Mouse (Mus musculus) hindbrain, embryonic 10.5 days (tissue): ENCODE results near the gene Tssk3. TPM values are rescaled to one million over a fixed set of nuclear protein-coding genes. Genes with fewer than 3 reads are reported as not detected.
A peak's percentile ranks its signal among the peaks of the same experiment; 100 is the strongest.
"Not testable (repeated sequence)": the region's sequence is repeated elsewhere in the genome, so short reads cannot be mapped to it uniquely, and the experiment has no call there.

Experiments used
- DNase-seq: peaks from one replicate; pipeline ENCODE4 v3.0.0-alpha.2; 2017; ENCODE audit warnings: low spot score
- H3K27ac ChIP-seq: fragments of 300-500 bp; sonication (generic); 2 replicates; pipeline ENCODE4 v1.5.1; 2016; ENCODE audit warnings: mild to moderate bottlenecking, moderate library complexity
- H3K27me3 ChIP-seq: fragments of 300-500 bp; sonication (generic); 2 replicates; pipeline ENCODE4 v1.6.1; 2016; ENCODE audit warnings: mild to moderate bottlenecking; ENCODE audit not compliant: poor library complexity, insufficient read depth, severe bottlenecking
- H3K36me3 ChIP-seq: fragments of 300-500 bp; sonication (generic); 2 replicates; pipeline ENCODE4 v1.6.1; 2016; ENCODE audit warnings: mild to moderate bottlenecking, moderate library complexity
- H3K4me1 ChIP-seq: fragments of 300-500 bp; sonication (generic); replicated peaks from 2 replicates; pipeline ENCODE4 v1.6.1; 2016; ENCODE audit warnings: mild to moderate bottlenecking
- H3K4me3 ChIP-seq: fragments of 300-500 bp; sonication (generic); 2 replicates; pipeline ENCODE4 v1.5.1; 2016; ENCODE audit warnings: mild to moderate bottlenecking, moderate library complexity
- H3K9me3 ChIP-seq: fragments of 300-500 bp; sonication (generic); 2 replicates; pipeline ENCODE4 v1.6.1; 2016; ENCODE audit warnings: mild to moderate bottlenecking, moderate library complexity
- WGBS: fragments of 180-500 bp; shearing (Covaris S2); methylation state at CpG from one replicate; pipeline ENCODE4 v1.1.7; 2016; 5-methylcytosine and 5-hydroxymethylcytosine counted together
- polyA plus RNA-seq: library from polyadenylated mRNA; unstranded; fragments of >200 nt; fragmentation: Nextera tagmentation; extraction: Ambion mirVana; gene quantifications from 2 replicates; pipeline ENCODE4 v1.2.1, GENCODE M21; 2016

Gene Tssk3
- polyA plus RNA-seq, 1 experiment from 2014 or later: not detected

DNA sequence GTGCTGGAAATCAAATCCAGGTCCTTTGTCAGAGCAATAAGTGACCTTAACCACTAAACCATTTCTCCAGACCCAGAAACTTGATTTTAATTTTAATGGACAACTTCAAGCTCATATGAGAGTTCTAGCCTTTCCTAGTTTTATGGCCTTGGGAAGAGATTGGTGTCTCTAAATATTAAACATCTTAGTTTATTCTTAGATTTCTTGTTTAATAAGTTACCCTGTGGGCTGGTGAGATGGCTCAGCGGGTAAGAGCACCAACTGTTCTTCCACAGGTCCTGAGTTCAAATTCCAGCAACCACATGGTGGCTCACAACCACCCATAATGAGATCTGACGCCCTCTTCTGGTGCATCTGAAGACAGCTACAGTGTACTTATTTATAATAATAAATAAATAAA, 33.5 kb downstream of the Tssk3 start:
- H3K9me3 ChIP-seq, H3K27ac ChIP-seq, H3K27me3 ChIP-seq, DNase-seq, H3K4me1 ChIP-seq, H3K36me3 ChIP-seq, H3K4me3 ChIP-seq: not testable (repeated sequence)
- WGBS: 78% methylated on average over 2 of the region's 2 CpGs

DNA sequence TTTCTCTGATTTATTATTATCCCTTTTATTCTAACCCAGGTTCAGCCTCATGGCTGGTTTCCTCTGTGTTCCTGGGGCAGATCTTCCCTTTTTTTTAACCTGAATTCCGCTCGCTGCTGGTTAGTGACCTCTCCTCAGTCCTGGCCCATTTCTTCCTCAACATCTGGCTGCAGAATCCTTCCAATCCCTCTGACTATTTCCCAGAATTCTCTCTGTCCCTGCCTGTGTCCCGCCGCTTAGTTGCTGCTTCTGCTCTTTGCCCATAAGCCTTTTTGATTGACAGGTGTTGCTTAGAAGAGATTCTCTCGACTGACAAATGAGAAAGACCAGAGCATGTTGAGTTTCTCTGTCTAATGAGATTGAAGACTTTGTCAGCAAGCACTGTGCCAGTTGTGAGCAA, 34.7 kb downstream of the Tssk3 start:
- whole genome bisulfite sequencing: 60% methylated on average over 5 of the region's 5 CpGs
- Histone ChIP-seq H3K9me3 (no peaks in the 10 kb centered on the region), H3K27ac (no peak overlapping the region), H3K27me3 (no peaks in the 10 kb centered on the region), H3K36me3 (no peaks in the 10 kb centered on the region), H3K4me1 (no peaks in the 10 kb centered on the region; the same call in 1 of the 2 replicates), H3K4me3 (no peak overlapping the region)
- no peak for DNase-seq

GRCm38 (mm10) chr4:129455265-129455664, 35.6 kb downstream of the Tssk3 start:
- Histone ChIP-seq H3K36me3 (no peaks in the 10 kb centered on the region), H3K27ac (no peak overlapping the region), H3K4me3 (no peak overlapping the region), H3K27me3 (no peaks in the 10 kb centered on the region), H3K4me1 (no peaks in the 10 kb centered on the region), H3K9me3 (no peaks in the 10 kb centered on the region)
- WGBS: 3% methylated on average over 5 of the region's 5 CpGs
- DNase-seq: peak; percentile 61

GRCm38 (mm10) chr4:129451471-129452169, 39.2 kb downstream of the Tssk3 start:
- 83% methylated on average over 15 of the region's 15 CpGs for WGBS
- Histone ChIP-seq H3K4me1 (no peaks in the 10 kb centered on the region), H3K27me3 (no peaks in the 10 kb centered on the region), H3K9me3 (no peaks in the 10 kb centered on the region), H3K4me3 (no peak overlapping the region), H3K36me3 (no peaks in the 10 kb centered on the region), H3K27ac (no peak overlapping the region)
- DNase-seq: no peak

GRCm38 (mm10) chr4:129450851-129451250, 40.0 kb downstream of the Tssk3 start:
- Histone ChIP-seq H3K36me3 (no peaks in the 10 kb centered on the region), H3K4me3 (no peak overlapping the region), H3K27ac (no peak overlapping the region), H3K27me3 (no peaks in the 10 kb centered on the region), H3K4me1 (no peaks in the 10 kb centered on the region), H3K9me3 (no peaks in the 10 kb centered on the region)
- no peak for DNase-seq
- WGBS: 80% methylated on average over 2 of the region's 2 CpGs

DNA sequence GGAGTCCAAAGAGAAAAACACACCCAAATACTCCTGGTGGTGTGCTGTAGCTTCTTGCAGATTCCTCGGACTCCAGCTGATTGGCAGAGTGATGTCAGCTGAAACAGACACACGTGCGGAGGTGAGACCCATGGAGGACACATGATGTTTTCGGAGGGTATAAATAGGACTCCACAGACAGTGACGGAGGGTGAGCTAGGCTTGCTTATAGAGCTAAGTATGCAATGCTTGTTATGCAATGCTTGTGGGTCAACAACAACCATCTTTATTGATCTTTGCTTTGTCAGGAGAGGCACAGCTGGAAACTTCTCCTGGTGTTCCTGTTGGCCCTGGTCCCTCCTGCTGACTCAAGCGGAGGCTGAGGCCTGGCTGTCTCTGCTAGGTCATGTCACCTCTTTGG, 42.1 kb downstream of the Tssk3 start:
- Histone ChIP-seq H3K4me3 (no peak overlapping the region), H3K4me1 (no peaks in the 10 kb centered on the region), H3K9me3 (no peaks in the 10 kb centered on the region), H3K27ac (no peak overlapping the region), H3K36me3 (no peaks in the 10 kb centered on the region), H3K27me3 (no peaks in the 10 kb centered on the region)
- DNase-seq: no peak
- WGBS: 87% methylated on average over 6 of the region's 6 CpGs

DNA sequence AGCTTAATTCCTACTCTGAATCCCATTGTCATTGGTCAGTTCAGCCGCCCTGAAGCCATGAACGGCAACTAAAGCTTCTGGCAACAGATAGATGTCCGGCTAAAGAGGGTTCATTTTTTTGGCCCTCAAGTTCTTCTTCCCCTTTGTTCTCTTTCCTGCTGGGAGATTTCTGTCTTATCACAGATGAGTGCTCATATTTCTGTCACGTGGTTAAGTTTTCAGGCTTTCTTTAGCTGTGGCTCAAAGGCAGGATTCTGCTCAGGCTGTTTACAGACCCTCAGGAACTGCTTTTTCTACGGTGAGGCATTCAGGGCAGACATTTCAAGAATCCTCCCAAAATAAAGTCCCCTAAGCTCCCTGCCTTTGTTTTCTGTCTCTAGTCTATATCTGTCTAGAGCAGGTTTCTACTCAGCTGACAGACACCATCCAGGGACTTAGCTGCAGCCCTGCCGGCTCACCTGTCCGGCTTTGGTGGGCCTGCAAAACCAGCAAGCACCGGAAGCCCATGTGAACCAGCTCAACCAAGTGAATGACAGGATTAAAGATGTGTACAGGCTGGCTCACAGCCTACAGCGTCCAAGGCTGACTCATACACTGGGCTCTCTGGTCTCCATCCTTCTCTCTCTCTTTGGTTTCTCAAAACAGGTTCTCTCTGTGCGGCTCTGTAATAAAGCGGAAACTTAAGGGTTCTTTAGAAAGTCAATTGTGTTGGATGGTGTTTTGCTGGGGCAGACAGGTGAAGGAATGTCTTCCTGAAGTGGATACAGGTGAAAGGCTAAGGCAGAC, 42.9 kb downstream of the Tssk3 start:
- Histone ChIP-seq H3K27me3 (peaks cover 3% of the 10 kb centered on the region; the same call in 1 of the 2 replicates), H3K36me3 (no peaks in the 10 kb centered on the region), H3K4me1 (no peaks in the 10 kb centered on the region), H3K9me3 (no peaks in the 10 kb centered on the region), H3K27ac (no peak overlapping the region), H3K4me3 (no peak overlapping the region)
- 86% methylated on average over 11 of the region's 11 CpGs for WGBS
- no peak for DNase-seq

- no peak overlapping the region for H3K4me3 ChIP-seq
- H3K9me3 ChIP-seq: no peaks in the 10 kb centered on the region
- H3K27me3 ChIP-seq: peaks cover 9% of the 10 kb centered on the region
- H3K36me3 ChIP-seq: no peaks in the 10 kb centered on the region
- H3K4me1 ChIP-seq: no peaks in the 10 kb centered on the region
- H3K27ac ChIP-seq: no peak overlapping the region
- WGBS: 86% methylated on average over 8 of the region's 8 CpGs
- DNase-seq: no peak
Measured at GRCm38 (mm10) chr4:129447360-129447759, 43.5 kb downstream of the Tssk3 start.

DNA sequence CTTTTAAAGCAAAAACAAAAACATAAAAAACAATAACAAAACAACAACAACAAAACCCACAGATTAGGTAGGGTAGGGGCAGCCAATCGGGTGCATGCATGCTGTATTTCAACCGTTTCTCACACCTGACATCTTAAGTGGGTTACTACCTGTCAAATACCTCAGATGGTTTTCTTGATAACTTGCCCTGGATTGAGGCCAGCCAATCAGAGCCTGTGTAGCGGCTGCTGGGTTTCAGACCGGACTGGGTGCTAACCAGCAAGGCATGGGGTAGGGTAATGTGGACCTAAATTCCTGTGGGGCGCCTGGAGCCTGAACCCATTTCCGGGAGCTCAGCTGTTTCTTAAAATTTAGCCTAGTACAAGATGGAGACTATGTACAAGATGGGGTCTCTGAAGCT, 49.7 kb downstream of the Tssk3 start:
- no peaks in the 10 kb centered on the region for H3K36me3 ChIP-seq
- no peak for DNase-seq
- H3K4me3 ChIP-seq: peak overlapping the region; percentile 58
- H3K4me1 ChIP-seq: peaks cover 14% of the 10 kb centered on the region
- 31% methylated on average over 6 of the region's 6 CpGs for WGBS
- H3K9me3 ChIP-seq: no peaks in the 10 kb centered on the region
- peaks cover 43% of the 10 kb centered on the region for H3K27me3 ChIP-seq
- no peak overlapping the region for H3K27ac ChIP-seq

DNA sequence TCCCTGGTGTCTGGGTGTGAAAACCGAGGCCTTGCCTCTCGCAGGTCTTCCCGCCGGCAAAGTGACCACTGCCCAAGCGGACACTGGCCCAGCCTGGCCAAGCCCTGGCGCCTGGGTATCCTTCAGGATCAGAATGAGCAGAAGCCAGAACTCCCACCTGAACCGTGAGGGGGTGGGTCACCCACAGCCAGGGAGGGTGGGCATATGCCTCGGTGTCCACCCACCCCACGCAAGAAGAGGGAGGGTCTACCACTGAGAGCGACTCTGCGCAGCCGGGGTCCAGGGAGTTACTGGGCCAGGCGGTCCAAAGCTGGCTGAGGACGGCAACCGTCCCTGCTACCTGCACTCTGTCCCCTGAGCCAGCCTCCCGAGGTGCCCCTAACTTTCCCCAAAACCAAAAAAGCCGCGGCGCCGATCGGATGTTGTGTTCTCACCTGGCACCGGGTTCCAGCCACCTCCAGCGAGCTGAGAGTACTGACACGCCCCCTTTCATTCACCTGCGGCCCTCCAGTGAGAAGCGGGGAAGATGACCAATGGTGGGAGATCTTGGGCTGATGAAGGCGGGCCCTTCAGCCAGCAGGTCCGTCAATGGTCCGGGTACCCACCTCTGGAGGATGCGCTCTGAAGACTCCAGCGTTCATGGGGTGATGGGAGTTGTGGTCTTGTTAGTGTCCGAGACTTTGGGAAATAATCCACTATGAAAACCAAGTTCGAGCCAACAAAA, 50.3 kb downstream of the Tssk3 start, which contains the start of gene Zbtb8b:
TSS of gene Zbtb8b (minus strand) at position 514 of the 724 bp plus-strand sequence.
- peak within 1 kb of the TSS; percentile 35; the same call in 1 of the 2 replicates for H3K27ac ChIP-seq

More for the DNA sequence above, 50.3 kb downstream of the Tssk3 start, which contains the start of gene Zbtb8b:
- DNase-seq: peak; percentile 54
- Histone ChIP-seq H3K4me3 (peak within 1 kb of the TSS; percentile 58), H3K9me3 (no peaks in the 10 kb centered on the region), H3K27me3 (peaks cover 43% of the 10 kb centered on the region), H3K4me1 (peaks cover 14% of the 10 kb centered on the region), H3K36me3 (no peaks in the 10 kb centered on the region)
- WGBS: 2% methylated on average over 33 of the region's 33 CpGs
